Mouse (Mus musculus): ENCODE data around the gene Mrgprg.

The Mrgprg gene

DNA sequence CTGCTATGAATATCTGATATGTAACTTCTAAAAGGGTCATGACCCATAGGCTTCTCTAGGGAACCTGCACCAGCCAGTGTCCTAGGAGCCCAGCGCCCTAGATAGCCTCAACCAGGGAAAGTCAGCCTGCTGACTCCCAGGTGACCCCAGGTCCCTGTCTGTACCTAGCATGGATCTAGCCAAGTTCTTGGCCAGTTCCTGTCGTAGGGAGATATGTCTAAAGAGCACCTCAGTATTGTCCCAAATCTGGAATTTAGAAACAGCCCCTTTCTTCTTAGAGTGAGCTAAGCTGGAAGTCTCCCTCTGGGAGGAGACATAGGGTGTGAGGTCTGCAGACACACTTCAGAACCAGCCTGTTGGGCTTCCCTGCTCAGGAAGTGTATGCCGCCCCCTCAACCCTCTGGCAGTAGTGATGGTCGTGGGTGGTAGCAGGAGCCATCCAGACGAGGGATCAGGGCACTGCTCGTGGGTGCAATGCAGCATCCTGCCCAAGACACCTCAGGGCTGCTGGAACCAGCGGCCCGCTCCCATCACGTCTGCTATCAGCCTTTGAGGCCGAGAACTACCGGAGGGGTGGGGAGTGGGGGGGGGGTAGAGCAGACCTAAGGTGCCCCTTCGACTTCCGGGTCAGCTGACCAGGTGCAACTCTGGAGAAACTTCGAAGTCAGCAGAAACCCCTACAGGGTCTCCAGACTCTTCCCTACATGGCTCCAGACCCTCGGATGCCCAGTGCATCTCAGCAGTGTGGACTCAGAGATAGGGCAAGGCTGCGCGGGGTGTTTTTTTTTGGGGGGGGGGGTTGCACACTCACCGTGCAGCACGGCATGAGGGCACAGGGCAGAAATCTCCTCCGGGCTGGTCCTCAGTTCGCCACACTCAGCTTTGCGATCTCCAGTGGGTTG is 10.4 kb downstream of the Mrgprg start, which contains the start of gene Osbpl5:
TSS of gene Osbpl5 (minus strand) at position 861 of the 902 bp plus-strand sequence.
- in situ Hi-C loops (cut with MseI, MboI): loop anchor here (10.0 to 25.0 kb wide), 2 partner anchors 142 to 144 kb away; partner anchors contain the start of gene Cars (in 1 of the 2)

DNA sequence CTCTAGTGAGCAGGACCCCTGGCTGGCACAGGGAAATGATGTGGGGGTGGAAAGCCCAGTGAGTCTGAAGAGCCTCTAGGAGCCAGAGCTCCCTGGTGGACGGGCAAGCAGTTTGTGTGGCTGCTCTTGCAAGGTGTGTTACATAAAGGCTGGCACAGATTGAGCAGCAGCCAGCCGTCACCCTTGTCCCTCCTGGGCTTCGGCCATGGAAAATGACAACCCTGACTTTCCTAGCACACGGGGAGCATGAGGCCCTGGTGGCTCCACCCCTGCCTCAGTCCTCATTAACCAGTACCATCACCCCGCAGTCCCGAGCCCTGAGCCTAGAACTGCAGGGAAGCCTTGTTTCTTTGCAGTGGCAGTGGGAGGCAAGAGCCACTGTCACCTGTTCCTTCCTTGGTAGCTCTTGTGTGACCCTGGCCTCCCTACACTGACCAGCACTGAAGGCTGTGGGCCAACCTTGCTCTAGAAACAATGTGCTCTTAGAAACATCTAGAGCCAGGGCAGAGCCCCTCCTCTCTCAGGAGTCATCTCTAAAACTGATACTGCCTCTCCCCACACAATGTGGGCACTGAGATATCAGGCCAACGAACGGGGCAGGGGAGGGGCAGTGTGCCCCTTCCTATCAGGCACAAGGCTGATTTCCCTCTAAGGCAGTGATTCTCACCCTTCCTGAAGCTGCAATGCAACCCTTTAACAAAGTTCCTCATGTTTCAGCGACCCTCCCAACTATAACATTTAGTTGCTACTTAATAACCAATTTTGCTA is 11.3 kb downstream of the Mrgprg start:
- in situ Hi-C loops (cut with MseI, MboI): loop anchor here (10.0 to 25.0 kb wide), 2 partner anchors 141 to 143 kb away; partner anchors contain the start of gene Cars (in 1 of the 2)

DNA sequence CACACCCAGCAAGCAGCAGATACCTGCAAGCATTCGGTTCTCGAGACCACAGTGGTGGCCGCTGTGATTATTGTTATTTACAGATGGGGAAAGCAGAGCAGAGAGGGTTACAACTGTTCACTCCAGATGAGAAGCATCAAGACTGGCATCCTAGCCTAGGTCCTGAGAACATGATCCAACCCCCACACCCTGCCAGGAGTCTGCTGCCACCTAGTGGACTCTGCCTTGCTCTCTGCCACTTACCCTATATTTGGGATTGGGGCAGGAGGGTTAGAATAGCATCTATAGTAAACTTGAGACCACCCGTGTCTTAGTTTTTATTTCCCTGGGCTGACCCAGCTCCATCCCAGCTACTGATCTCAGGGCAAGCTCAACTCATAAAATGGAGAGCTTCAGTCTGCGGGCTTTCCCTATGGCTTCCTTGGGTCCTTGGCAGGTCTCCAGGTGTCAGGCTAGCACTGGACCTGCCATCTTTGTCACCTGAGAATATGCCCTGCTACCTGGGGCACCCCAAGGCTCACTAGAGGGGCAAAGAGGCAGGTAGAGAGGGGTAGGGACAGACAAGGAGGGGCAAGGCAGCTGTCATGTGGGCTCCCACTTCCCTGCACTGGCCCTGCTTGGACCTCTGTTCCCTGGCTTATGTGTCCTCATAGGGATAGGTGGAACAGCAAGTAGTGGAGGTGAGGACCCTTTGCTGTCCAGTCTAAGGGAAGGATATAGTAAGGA is 12.6 kb downstream of the Mrgprg start:
- in situ Hi-C loops (cut with MseI, MboI): loop anchor here (10.0 to 25.0 kb wide), 2 partner anchors 139 to 142 kb away; partner anchors contain the start of gene Cars (in 1 of the 2)

DNA sequence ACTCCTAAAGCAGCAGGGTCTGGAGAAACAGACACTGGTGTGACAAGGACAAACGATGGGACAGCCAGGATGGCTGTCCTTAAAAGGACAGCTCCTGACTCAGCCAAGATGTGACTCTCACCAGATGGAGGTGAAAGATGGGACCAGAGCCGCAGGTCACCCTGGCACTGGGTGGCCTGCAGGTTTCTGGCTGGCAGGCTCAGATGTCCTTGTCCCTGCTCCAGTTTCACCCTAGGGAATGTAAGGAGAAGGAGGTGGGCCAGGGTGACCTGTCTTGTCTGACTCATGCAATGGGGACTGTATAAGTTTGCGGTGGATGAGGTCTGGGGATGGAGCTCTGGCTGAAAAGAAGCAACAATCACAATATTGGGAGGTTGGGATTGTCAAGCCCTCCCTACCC is 14.2 kb downstream of the Mrgprg start:
- in situ Hi-C loops (cut with MseI, MboI): loop anchor here (10.0 to 25.0 kb wide), 2 partner anchors 138 to 140 kb away; partner anchors contain the start of gene Cars (in 1 of the 2)

DNA sequence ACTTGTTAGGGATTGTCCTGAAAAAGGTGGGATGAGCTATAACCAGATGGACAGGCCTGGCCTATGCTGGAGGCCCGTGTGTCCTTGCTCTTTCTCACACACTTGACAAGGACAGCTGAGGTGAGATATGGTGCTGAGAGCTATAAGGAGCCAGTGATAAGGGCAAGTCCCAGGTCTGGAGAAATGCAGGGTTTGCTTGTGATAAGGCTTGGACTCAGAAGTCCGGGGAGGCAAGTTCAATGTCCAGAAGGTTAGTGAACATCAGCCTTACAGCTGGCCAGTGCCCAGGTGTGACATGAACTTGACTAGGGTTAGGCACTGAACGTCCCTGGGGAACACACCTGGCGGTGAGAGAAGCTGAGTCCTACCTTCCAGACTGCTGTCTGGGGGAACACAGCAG is 14.7 kb downstream of the Mrgprg start:
- in situ Hi-C loops (cut with MseI, MboI): loop anchor here (10.0 to 25.0 kb wide), 2 partner anchors 137 to 140 kb away; partner anchors contain the start of gene Cars (in 1 of the 2)

DNA sequence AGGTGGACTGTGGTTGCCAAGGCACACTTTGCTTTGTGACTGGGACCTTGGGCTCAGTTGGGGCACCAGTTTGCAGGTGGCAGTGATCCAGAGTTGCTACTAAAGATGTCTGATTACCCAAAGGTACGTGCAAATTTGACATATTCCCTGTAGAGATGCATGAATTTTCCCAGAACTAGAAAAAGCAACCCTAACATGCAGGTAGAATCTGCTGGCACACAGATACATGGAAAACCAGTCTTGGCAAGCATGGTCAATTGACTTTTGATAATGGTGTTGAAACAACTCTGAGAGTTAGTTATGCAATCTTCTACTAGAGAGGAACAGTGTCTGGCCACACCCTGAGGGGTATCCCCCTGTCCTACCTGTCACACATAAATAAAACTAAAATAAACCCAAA is 15.4 kb downstream of the Mrgprg start:
- in situ Hi-C loops (cut with MseI, MboI): loop anchor here (10.0 to 25.0 kb wide), 2 partner anchors 137 to 139 kb away; partner anchors contain the start of gene Cars (in 1 of the 2)

DNA sequence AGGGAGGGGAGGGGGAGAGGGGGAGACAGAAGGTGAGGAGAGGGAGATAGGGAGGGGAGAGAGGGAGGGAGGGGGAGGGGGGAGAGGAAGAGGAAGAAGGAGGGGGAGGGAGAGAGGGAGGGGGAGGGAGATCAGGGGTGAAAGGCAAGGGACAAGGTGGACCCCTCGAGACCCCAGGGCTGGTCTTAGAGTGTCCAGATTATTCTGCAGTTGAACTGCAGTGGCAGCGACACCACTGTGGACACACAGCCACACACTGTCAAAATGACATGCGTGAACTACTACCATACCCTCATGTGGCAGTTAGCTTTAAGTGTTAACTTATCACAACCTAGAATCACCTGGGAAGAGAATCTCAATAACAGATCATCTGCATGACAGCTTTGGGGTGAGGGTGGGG is 17.7 kb downstream of the Mrgprg start:
- in situ Hi-C loops (cut with MseI, MboI): loop anchor here (5.0 kb wide), 1 partner anchor 42 kb away; no protein-coding TSS in a partner anchor

DNA sequence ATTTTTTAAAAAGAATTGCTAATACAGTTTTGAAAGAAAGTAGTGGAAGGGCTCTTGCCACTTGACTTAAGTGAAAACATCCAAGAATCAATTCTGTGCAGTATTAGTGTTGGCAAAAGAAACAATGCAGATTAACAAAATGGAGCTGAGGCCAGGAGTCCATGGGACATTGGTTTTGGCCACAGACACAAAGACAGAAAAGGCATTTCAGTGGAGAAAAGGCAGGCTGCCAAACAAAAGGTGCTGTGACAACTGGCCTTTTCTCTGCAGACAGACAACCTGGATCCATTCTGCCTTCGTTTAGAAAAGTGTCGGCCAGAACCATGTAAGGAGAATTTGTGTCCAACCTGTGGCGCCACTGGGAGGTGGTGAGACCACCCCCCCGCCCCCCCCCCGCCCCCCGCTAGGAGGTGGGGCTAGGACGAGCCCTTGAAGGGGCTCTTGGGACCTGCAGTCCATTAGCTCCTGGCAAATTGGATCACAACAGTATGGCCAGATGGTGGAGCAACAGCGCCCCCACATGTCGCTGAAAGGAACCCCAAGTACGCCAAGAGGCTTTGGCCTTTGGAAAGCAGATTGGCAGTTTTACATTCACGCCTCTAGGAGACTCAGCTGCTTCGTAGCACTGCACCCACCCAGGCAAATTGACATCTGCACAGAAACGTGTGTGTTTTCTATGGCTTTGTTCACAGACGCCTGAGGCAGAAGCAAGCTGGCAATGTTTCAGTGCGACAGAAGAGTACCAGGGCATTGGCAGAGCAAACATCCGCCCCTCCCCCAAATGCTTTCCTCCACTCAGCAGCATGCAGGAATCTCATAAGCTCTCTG is 18.5 kb downstream of the Mrgprg start:
- in situ Hi-C loops (cut with MseI, MboI): loop anchor here (5.0 kb wide), 1 partner anchor 41 kb away; no protein-coding TSS in a partner anchor

DNA sequence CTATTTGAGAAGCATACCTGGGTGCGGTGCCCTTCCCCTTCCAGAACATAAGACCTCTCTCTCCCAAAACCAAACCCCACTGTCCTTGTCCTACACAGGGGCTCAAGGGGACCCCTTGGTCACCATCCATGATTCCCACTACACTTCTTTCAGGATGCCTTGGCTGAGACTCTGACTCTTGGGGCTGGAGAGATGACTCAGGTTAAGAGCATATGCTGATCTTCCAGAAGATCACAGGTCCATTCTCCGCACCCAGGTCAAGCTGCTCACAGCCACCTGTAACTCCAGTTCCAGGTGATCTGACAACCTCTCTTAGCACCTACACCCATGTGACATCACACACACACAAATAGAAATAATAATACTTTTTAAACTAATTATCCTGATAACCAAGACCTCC is 26.1 kb downstream of the Mrgprg start:
- in situ Hi-C loops (cut with MseI, MboI): no loop called here

DNA sequence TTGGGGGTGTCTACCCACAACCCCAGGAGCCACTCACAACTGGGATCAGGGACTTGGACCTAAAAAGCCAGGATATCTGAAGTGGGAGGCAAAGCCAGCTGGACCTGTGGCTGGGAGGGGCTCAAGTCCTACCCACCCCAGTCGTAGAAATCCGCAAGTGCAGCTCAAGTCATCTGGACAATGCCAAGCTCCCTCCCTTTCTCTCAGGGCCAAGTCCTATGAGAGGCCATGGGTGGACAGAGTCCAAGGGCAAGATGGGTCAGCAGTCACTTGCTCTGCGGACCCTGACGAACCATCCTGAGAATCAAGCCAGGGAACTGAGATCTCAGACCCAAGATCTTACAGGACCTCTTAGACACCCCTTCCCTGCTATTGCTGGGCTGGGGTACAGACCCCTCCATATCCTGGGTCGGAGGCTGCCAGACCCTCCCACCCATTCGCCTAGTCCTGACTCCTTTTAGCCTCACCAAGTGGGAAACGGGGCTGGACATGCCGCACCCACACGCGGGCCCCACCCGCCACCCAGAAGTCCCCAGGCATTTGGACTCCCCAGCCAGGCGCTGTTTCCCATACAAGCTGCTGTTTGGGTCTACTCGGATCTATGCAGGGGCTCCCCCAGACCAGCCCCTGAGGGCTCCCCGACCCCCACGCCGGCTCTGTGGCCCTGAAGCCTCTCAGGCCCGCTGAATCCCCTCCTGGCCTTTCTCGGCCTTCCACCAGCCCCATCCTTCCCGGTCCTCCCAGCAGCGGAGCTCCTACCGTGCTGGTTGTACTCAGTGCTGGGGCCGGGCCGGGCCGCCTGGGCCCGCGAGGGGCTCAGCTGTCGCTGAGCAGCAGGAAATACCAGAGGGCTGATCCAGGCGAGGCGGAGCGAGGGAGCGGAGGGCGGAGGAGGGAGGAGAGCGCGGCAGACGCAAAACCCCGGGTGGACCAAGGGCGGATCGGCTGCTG is 27.0 kb downstream of the Mrgprg start:
- in situ Hi-C loops (cut with MseI, MboI): no loop called here

DNA sequence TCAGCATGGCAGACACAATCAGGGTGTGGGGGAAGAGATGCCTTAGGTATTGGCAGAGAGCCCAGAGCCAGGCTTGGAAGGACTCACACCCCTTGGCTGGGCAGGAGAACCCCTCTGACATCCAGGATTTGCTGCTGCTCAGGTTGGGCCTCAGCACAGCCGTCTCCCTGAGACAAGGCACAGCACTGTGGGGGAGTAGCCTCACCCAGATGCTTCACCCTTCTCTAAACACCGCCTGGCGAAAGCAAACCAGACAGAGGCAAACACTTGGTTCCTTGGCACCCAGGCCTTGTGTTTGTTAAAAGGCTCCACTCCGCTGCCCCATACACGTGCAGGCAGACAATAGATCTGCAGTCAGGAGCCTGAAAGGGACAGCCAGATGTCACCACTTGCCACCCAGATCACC is 28.2 kb downstream of the Mrgprg start:
- in situ Hi-C loops (cut with MseI, MboI): no loop called here

DNA sequence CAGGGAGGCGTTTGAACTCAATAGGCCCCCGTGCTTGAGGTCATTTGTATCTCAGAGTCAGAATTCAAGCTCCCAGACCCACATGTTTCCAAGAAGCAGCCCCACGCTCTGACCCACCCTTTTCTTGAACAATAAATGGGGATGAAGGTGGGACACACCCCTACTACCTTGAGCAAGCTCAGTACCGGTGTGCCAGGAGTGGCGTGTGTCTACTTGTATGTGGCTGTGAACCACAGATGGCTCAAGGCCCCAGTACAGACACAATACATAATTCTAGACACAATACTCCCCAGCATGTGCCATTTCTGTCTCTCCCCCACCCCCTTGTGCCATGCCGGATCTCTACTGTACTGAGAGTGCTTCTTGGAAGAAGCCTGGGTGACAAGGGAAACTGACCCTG is 28.6 kb downstream of the Mrgprg start:
- in situ Hi-C loops (cut with MseI, MboI): no loop called here

DNA sequence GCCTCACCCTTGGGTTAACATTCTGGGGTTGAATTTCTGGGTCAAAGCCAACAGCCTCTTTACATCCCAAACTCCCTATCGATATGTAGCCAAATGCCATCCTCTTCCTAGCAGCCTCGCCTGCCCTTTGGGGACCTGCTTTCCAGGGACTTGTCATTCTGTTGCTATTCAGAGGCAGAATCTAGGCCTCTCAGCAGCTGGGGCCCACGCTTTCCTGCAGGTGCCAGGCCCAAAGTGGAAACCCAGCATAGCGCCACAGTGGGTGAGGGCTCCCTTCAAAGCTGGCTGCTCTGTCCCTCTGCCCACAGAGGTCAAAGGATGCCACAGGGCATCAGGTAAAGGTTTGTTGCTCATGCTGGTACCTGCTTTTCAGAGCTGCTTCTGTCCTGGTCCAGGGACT is 33.0 kb downstream of the Mrgprg start:
- in situ Hi-C loops (cut with MseI, MboI): no loop called here

DNA sequence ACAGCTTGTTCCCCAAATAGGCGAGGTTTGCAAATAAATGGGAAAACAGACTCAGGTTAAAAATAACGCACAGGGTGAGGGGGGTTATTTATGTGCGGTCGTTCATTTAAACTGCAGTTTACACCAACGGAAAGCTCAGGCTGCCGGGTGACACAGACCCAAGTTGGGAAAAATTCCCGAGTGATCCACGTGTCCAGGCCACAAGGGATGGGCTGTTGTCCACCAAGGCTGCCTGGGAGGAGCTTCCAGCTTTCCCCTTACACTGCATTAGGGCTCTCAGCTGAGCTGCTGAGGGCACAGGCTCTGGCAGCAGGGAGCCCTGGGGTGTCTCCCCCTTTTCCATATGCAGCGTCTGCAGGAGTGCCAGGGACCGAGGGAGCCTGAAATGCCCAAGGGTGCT is 36.9 kb downstream of the Mrgprg start:
- in situ Hi-C loops (cut with MseI, MboI): no loop called here

DNA sequence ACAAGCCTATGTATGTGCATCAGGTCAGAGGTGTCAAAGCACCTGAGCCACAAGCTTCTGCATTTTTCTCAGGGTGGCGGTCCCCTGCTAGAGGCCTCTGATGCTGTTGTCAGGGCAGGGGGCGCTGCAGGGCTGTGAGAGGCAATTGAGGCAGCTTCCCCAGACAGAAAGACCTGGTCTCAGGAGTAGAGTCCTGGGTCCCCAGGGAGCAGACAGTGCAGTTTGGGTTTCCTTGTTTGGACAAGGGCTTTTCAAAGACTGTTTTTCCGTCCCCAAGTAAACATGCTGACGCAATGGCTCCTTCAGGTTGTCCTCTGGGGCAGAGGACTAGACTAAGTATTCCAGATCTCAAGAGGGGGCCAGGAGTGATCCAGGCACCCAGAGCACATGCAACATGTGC is 40.4 kb downstream of the Mrgprg start:
- in situ Hi-C loops (cut with MseI, MboI): no loop called here

DNA sequence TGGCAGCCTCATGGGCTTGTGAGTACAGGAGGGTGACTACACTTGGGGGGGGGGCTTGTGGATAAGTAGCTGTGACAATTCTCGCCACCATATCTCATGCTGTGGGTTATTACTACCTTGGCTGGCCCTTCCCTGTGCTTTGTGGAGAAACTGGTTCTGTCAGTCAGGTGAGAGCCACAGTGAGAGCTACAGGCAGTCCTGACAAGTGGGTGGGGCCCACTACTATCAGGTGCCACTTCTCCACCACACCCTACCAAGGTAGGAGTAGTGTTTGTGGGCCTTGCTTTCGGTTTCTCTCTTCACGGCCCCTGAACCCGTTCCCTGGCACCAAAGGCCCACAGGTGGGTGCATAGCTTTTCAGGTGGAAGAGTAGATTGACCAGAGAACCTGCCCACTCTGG is 43.0 kb downstream of the Mrgprg start:
- in situ Hi-C loops (cut with MseI, MboI): no loop called here

DNA sequence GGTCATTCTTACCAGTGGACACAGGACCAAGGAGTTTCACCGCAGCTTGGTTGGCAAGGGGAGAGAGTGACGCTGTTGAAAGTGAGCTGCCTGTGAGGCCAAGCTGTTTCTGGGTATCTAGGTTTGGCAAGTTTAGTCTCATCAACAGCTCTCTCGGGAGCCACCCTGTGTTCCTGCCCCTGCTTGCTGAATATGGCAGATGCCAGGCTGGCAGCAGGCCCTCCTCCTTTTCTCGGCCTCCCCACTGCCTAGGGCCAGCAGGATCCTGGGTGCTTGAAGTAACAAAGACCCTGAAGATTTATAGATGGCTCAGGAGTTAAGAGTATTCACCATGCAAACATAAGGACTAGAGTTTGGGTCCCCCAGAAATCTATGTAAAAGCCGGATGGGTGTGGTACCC is 44.1 kb downstream of the Mrgprg start:
- in situ Hi-C loops (cut with MseI, MboI): no loop called here

DNA sequence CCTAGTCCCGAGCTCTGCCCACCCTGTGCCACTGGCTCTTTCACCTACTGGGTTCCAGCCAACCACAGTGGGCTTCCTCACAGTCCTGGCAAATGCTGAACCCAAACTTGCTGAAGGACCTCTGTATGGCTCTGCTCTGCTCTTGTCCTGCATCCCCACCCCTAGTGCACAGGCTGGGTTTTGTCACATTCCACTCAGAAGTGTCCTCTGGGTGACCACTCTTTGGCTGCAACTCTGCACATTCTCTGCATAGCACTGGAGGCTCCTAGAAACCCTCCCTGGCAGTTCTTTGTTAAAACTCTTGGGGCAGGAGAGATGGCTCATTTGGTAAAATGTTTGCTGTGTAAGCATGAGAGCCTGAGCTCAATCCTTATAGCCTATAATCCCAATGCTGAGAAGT is 49.0 kb downstream of the Mrgprg start:
- in situ Hi-C loops (cut with MseI, MboI): no loop called here
